Mouse (Mus musculus) forebrain, embryonic 12.5 days (tissue): ENCODE measurements around the gene Tmem248. TPM values are rescaled to one million over a fixed set of nuclear protein-coding genes. Genes with fewer than 3 reads are reported as not detected.

Source experiments
- ATAC-seq: fragments of 200-750 bp; cut with Nextera tagmentation; 2 replicates; pipeline ENCODE4 v1.8.0; 2017; ENCODE audit warnings: moderate TSS enrichment; ENCODE audit not compliant: low FRiP score
- H3K27ac ChIP-seq: fragments of 300-500 bp; sonication (generic); 2 replicates; pipeline ENCODE4 v1.5.1; 2016; ENCODE audit warnings: mild to moderate bottlenecking
- H3K27me3 ChIP-seq: fragments of 300-500 bp; sonication (generic); 2 replicates; pipeline ENCODE4 v1.6.1; 2016; ENCODE audit warnings: mild to moderate bottlenecking
- H3K36me3 ChIP-seq: fragments of 300-500 bp; sonication (generic); replicated peaks from 2 replicates; pipeline ENCODE4 v1.6.1; 2016; ENCODE audit warnings: mild to moderate bottlenecking
- H3K4me1 ChIP-seq: fragments of 300-500 bp; sonication (generic); 2 replicates; pipeline ENCODE4 v1.6.1; 2016
- H3K4me2 ChIP-seq: fragments of 300-500 bp; sonication (generic); 2 replicates; pipeline ENCODE4 v1.6.1; 2016; ENCODE audit warnings: mild to moderate bottlenecking, moderate library complexity
- H3K4me3 ChIP-seq: fragments of 300-500 bp; sonication (generic); replicated peaks from 2 replicates; pipeline ENCODE4 v1.5.1; 2016; ENCODE audit warnings: mild to moderate bottlenecking
- H3K9ac ChIP-seq: fragments of 300-500 bp; sonication (generic); 2 replicates; pipeline ENCODE4 v1.6.1; 2016; ENCODE audit warnings: mild to moderate bottlenecking
- H3K9me3 ChIP-seq: fragments of 300-500 bp; sonication (generic); 2 replicates; pipeline ENCODE4 v1.6.1; 2016
- WGBS: fragments of 180-500 bp; shearing (Covaris S2); methylation state at CpG from one replicate; pipeline ENCODE4 v1.1.7; 2016; 5-methylcytosine and 5-hydroxymethylcytosine counted together
- polyA plus RNA-seq: library from polyadenylated mRNA; unstranded; fragments of >200 nt; fragmentation: Nextera tagmentation; extraction: Ambion mirVana; gene quantifications from 2 replicates; pipeline ENCODE4 v1.2.1, GENCODE M21; 2016

Gene Tmem248
- polyA plus RNA-seq, 1 experiment from 2014 or later = 29.2 TPM

GRCm38 (mm10) chr5:130185312-130185711, 31.6 kb upstream of the Tmem248 start:
- Histone ChIP-seq H3K36me3 (peaks cover 8% of the 10 kb centered on the region), H3K27ac (no peak overlapping the region), H3K4me1 (peaks cover 2% of the 10 kb centered on the region; the same call in 1 of the 2 replicates), H3K4me2 (no peak overlapping the region), H3K27me3 (no peaks in the 10 kb centered on the region), H3K9ac (no peak overlapping the region), H3K4me3 (no peak overlapping the region), H3K9me3 (no peaks in the 10 kb centered on the region)
- ATAC-seq = no peak
- WGBS = 91% methylated on average over 6 of the region's 6 CpGs

- Histone ChIP-seq H3K4me1 (peaks cover 2% of the 10 kb centered on the region; the same call in 1 of the 2 replicates), H3K9me3 (no peaks in the 10 kb centered on the region), H3K9ac (no peak overlapping the region), H3K27me3 (no peaks in the 10 kb centered on the region), H3K27ac (no peak overlapping the region), H3K4me3 (no peak overlapping the region), H3K36me3 (peaks cover 26% of the 10 kb centered on the region), H3K4me2 (no peak overlapping the region)
- no peak for ATAC-seq
- WGBS = 43% methylated on average over 7 of the region's 7 CpGs
Observed at GRCm38 (mm10) chr5:130187383-130187782, 29.5 kb upstream of the Tmem248 start.

GRCm38 (mm10) chr5:130190909-130191308, 26.0 kb upstream of the Tmem248 start:
- H3K36me3 ChIP-seq = peaks cover 51% of the 10 kb centered on the region
- no peaks in the 10 kb centered on the region for H3K9me3 ChIP-seq
- no peaks in the 10 kb centered on the region for H3K27me3 ChIP-seq
- H3K9ac ChIP-seq = no peak overlapping the region
- no peak overlapping the region for H3K4me2 ChIP-seq
- WGBS = 91% methylated on average over 6 of the region's 6 CpGs
- H3K27ac ChIP-seq = no peak overlapping the region
- H3K4me3 ChIP-seq = no peak overlapping the region
- ATAC-seq = no peak
- H3K4me1 ChIP-seq = peaks cover 2% of the 10 kb centered on the region; the same call in 1 of the 2 replicates

GRCm38 (mm10) chr5:130191865-130192264, 25.0 kb upstream of the Tmem248 start:
- Histone ChIP-seq H3K9ac (no peak overlapping the region), H3K4me1 (peaks cover 2% of the 10 kb centered on the region; the same call in 1 of the 2 replicates), H3K4me2 (no peak overlapping the region), H3K9me3 (no peaks in the 10 kb centered on the region), H3K36me3 (peaks cover 51% of the 10 kb centered on the region), H3K27ac (no peak overlapping the region), H3K4me3 (no peak overlapping the region), H3K27me3 (no peaks in the 10 kb centered on the region)
- 94% methylated on average over 6 of the region's 6 CpGs for WGBS
- ATAC-seq = no peak

GRCm38 (mm10) chr5:130192356-130192944, 24.4 kb upstream of the Tmem248 start:
- Histone ChIP-seq H3K9me3 (no peaks in the 10 kb centered on the region), H3K4me1 (no peaks in the 10 kb centered on the region), H3K9ac (no peak overlapping the region), H3K27me3 (no peaks in the 10 kb centered on the region), H3K4me2 (no peak overlapping the region), H3K27ac (no peak overlapping the region), H3K4me3 (no peak overlapping the region), H3K36me3 (peaks cover 51% of the 10 kb centered on the region)
- ATAC-seq = no peak
- 79% methylated on average over 2 of the region's 2 CpGs for WGBS

GRCm38 (mm10) chr5:130193760-130194159, 23.1 kb upstream of the Tmem248 start:
- H3K9ac ChIP-seq = no peak overlapping the region
- no peak overlapping the region for H3K27ac ChIP-seq
- no peaks in the 10 kb centered on the region for H3K9me3 ChIP-seq
- peaks cover 62% of the 10 kb centered on the region for H3K36me3 ChIP-seq
- H3K4me2 ChIP-seq = no peak overlapping the region
- ATAC-seq = no peak
- H3K4me3 ChIP-seq = no peak overlapping the region
- 96% methylated on average over 3 of the region's 3 CpGs for WGBS
- no peaks in the 10 kb centered on the region for H3K27me3 ChIP-seq
- no peaks in the 10 kb centered on the region for H3K4me1 ChIP-seq

- Histone ChIP-seq H3K27ac (no peak overlapping the region), H3K27me3 (no peaks in the 10 kb centered on the region), H3K9ac (no peak overlapping the region), H3K9me3 (no peaks in the 10 kb centered on the region), H3K4me1 (no peaks in the 10 kb centered on the region), H3K36me3 (peaks cover 56% of the 10 kb centered on the region), H3K4me3 (no peak overlapping the region), H3K4me2 (no peak overlapping the region)
- WGBS = 98% methylated on average over 1 of the region's 1 CpGs
- ATAC-seq = no peak
Observed at GRCm38 (mm10) chr5:130196307-130196706, 20.6 kb upstream of the Tmem248 start.

GRCm38 (mm10) chr5:130197454-130197853, 19.4 kb upstream of the Tmem248 start:
- H3K9me3 ChIP-seq = no peaks in the 10 kb centered on the region
- no peak overlapping the region for H3K4me3 ChIP-seq
- H3K4me2 ChIP-seq = no peak overlapping the region
- ATAC-seq = no peak
- H3K27ac ChIP-seq = no peak overlapping the region
- H3K36me3 ChIP-seq = peaks cover 52% of the 10 kb centered on the region
- H3K27me3 ChIP-seq = no peaks in the 10 kb centered on the region
- H3K9ac ChIP-seq = no peak overlapping the region
- 87% methylated on average over 3 of the region's 3 CpGs for WGBS
- no peaks in the 10 kb centered on the region for H3K4me1 ChIP-seq

- no peaks in the 10 kb centered on the region for H3K27me3 ChIP-seq
- H3K9ac ChIP-seq = no peak overlapping the region
- ATAC-seq = no peak
- H3K4me1 ChIP-seq = no peaks in the 10 kb centered on the region
- H3K9me3 ChIP-seq = no peaks in the 10 kb centered on the region
- 94% methylated on average over 7 of the region's 7 CpGs for WGBS
- no peak overlapping the region for H3K27ac ChIP-seq
- peaks cover 47% of the 10 kb centered on the region for H3K36me3 ChIP-seq
- no peak overlapping the region for H3K4me2 ChIP-seq
- H3K4me3 ChIP-seq = no peak overlapping the region
Observed at GRCm38 (mm10) chr5:130197981-130198380, 18.9 kb upstream of the Tmem248 start.

- 91% methylated on average over 10 of the region's 10 CpGs for WGBS
- Histone ChIP-seq H3K27me3 (no peaks in the 10 kb centered on the region), H3K27ac (no peak overlapping the region)
Observed at GRCm38 (mm10) chr5:130200233-130201029, 16.4 kb upstream of the Tmem248 start.

GRCm38 (mm10) chr5:130203948-130204347, 12.9 kb upstream of the Tmem248 start:
- H3K36me3 ChIP-seq = peaks cover 21% of the 10 kb centered on the region

More at GRCm38 (mm10) chr5:130200233-130201029, 16.4 kb upstream of the Tmem248 start:
- Histone ChIP-seq H3K9me3 (no peaks in the 10 kb centered on the region), H3K4me2 (no peak overlapping the region), H3K4me1 (no peaks in the 10 kb centered on the region), H3K9ac (no peak overlapping the region), H3K4me3 (no peak overlapping the region), H3K36me3 (peaks cover 28% of the 10 kb centered on the region)
- ATAC-seq = no peak

GRCm38 (mm10) chr5:130204560-130204959, 12.3 kb upstream of the Tmem248 start:
- Histone ChIP-seq H3K4me2 (no peak overlapping the region), H3K36me3 (peaks cover 23% of the 10 kb centered on the region), H3K27me3 (no peaks in the 10 kb centered on the region), H3K9ac (no peak overlapping the region), H3K9me3 (no peaks in the 10 kb centered on the region), H3K4me1 (no peaks in the 10 kb centered on the region), H3K4me3 (no peak overlapping the region), H3K27ac (no peak overlapping the region)
- 92% methylated on average over 6 of the region's 6 CpGs for WGBS
- ATAC-seq = no peak

More at GRCm38 (mm10) chr5:130203948-130204347, 12.9 kb upstream of the Tmem248 start:
- H3K4me2 ChIP-seq = no peak overlapping the region
- H3K9ac ChIP-seq = no peak overlapping the region
- H3K27ac ChIP-seq = no peak overlapping the region
- no peaks in the 10 kb centered on the region for H3K4me1 ChIP-seq
- ATAC-seq = no peak
- H3K27me3 ChIP-seq = no peaks in the 10 kb centered on the region
- 89% methylated on average over 4 of the region's 4 CpGs for WGBS
- no peaks in the 10 kb centered on the region for H3K9me3 ChIP-seq
- H3K4me3 ChIP-seq = no peak overlapping the region
